Mouse (Mus musculus) layer of hippocampus, adult 18-20 months (tissue): ENCODE data around the gene Cacng4. TPM values are rescaled to one million over a fixed set of nuclear protein-coding genes. Genes with fewer than 3 reads are reported as not detected.

Source experiments
- DNase-seq, 2 experiments: peaks; one replicate each; pipeline ENCODE4 v3.0.0; 2022; ENCODE audit warnings: low spot score in 2 of 2
- long read RNA-seq: library from polyadenylated mRNA; stranded (forward); transcript quantifications from one replicate; pipeline ENCODE4 v2.0.0, GENCODE M21; 2021
- total RNA-seq, 2 experiments: library from RNA; stranded (reverse); gene quantifications; 2 replicates each; pipeline ENCODE4 v1.2.3; 2021

Gene Cacng4
- 10 to 100 TPM; 20.1 to 21.7 TPM for total RNA-seq
- long read RNA-seq, transcript Cacng4-201 (4 exons, 3,500 nt): major isoform, 11 of 13 reads
- long read RNA-seq, partial matches to known transcripts: 0 of 13 reads
- long read RNA-seq, other reads (novel, unspliced or antisense): 2 of 13 reads

DNA sequence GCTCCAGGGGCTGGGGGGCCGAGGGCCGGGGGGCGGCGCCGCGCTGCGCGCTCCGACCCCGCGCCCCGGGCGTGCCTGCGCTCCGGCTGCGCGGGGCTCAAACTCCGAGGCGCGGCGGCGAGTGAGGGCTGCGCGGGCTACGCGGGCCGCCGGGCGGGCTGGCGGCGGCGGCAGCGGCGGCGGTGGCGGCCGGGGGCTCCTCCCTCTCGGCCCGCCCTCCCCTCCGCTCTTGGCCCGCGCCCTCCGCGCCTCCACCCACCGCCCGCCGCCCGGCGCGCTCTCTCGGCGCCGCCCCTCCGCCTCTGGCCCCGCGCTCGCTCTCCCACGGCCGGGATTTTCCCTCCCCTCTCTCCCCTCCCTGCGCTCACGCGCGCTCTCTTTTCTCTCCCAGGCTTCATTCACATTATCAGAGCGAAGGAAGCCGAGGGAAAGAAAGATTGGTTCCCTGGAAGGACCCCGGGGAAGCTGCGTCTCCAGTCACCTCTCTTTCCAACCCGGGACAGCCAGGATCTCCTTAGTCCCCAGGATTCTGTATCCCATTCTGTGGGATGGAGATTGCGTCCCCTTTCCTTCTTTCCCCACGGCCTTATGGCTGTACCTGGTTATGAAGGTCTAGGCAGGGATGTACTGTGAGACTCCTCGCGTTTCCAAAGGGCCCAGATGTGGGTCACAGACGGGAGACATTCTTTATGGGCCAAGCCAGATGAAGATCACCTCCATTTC is at the start of gene Cacng4:
Cacng4 (minus strand) TSS at position 11 of the 723 bp plus-strand sequence.
- DNase-seq: no peak

DNA sequence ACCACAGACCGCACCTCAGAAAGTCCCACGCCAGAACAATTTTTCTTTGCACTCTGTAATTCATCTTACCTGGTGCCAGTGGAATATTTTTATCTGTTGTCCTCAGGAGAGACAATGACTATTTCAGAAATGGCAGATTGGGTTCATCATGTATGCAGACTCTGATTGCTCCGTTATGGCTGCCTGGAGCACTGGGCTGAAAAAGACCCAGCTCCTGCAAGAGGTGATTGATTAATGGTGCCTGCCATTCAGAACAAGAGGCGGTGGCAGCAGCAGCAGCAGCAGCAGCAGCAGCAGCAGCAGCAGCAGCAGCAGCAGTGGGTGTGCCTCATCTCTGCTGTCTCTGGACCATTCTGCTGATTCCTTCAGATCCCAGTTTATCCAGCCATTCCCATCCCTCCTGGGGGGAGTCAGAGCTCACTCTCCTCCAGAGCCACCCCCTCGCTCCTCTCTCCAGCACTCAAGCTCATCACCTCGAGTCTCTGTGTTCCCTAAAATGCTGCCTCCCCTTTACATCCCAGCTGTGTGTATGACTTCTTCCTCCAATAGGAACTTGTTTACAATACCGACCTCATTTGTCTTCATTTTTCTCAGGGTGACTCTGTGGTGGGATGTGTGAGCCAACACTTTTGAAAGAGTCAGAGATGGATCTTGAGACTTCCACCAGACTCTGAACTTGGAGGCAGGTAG is 39.1 kb upstream of the Cacng4 start:
- no peak for DNase-seq

DNA sequence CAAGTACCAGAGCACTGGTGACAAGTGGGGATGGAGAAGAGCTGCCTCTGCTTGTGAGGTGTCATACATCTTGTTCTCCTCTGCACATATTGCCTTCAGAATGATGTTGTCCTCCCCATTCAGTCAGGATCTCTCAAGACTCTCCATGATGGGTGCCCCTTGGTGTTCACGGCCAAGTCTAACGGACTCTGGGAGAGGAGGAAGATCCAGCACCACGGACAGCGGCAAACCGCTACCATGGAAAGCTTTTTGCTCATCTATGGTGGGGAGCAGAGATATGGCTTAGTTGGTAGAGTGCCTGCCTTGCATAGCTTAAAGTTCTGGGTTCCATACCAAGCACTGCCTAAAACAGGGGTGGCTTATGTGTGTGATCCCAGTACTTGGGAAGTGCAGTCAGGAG is 22.8 kb upstream of the Cacng4 start:
- no peak for DNase-seq

DNA sequence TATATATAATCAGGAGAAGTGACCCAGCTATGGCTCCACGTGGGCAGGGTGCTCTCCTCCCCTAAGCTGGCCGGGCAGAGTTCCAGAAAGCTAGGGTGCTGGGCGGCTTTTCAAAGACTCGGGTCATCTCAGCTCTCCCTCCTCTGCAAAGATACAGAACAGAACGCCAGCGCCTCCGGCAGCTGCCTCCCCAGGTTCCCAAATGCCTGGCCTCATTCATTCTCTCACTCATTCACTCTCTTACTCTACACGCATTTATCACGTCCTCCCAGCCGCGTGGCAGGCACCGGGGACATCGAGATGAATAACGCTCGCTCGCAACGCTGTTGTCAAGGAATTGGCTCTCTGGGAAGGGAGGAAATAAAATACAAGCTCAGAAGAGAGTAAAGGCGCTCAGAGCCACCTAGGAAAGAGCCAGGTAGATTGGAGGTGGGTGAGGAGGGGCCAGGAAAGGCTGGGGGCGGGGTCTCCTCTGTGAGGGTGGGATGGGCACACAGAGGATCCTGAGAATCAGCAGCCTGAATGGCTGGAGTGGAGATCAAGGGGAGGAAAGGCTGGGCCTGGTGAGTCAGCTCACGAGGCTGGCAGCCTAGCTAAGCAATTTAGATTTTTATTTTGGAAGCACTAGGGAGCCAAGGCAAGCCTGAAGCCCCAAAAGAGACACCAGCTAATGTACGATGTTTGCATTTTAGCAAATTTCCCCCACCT is 18.7 kb upstream of the Cacng4 start:
- DNase-seq: peak in 1 of 2 experiments; percentile 7

DNA sequence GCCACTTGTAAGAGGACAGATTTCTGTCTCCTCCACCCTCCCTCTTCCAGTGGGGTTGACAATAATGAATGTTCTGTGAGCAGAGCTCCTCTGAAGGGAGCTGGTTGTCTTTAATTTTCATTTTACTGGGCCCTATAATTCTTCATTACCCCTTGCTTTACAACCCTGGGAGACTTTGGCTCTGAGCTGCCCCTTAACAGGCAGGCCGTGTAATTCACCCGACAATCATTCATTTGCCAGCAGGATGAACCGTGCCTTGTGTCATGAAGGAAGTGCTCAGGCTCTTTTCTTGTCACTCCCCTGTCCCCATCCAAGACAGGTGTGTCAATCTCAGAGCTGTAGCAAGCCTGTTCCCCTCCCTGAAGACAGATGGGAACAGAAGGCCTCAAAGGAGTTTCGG is 18.1 kb upstream of the Cacng4 start:
- no peak for DNase-seq

DNA sequence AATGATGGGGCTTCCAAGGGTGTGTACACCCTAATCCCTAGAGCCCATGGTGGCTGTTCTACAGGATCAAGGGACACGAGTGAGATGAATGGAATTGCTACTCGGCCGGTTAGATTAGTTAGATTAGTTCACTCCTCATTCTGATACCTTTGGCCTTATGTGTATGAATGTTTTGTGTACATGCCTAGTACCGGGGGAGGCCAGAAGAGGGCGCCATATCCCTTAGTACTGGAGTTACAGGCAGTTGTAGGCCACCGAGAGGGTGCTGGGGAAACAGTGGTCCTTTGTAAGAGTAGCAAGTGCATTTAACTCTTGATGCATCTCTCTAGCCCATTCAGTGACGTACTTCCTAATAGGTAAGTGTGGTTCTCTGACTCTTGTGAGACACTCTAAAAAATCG is 14.2 kb upstream of the Cacng4 start:
- DNase-seq: no peak

DNA sequence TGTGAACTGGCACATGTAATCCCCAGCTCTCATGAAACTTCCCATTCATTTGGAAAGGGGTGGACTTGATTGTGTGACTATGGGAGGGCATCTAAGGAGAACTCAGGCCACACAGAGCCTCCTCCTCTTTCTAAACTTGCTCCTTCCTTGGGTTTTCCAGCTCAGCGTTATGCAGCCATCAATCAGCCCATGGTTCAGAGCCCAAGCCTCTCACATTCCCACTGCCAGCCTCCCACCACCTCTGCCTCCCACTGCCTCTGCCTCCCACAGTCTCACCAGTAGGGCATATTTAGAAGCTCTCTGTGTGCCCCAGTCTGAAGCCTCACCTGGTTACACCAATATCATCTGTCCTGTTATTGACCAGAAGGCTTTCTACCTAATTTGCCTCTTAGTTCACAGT is 11.7 kb upstream of the Cacng4 start:
- no peak for DNase-seq

DNA sequence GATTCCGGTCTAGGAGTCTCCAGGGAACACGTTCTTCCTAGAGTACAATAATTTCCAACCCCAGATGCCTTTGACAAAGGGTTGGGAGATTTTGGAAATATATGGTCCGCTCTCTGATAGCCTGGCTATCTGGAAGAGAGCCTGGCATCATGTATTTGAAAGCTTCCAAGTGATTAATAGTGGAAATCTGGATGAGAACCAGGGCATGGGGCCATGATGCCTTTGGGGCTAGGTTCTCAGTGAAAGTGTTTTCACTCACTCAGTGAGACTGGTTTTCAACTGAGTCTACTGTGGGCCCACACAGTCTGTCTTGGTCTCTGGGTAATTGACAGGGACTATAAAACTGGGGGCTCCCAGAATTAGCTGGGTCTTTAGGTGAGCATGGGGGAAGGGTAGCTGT is 7.6 kb upstream of the Cacng4 start:
- DNase-seq: no peak

DNA sequence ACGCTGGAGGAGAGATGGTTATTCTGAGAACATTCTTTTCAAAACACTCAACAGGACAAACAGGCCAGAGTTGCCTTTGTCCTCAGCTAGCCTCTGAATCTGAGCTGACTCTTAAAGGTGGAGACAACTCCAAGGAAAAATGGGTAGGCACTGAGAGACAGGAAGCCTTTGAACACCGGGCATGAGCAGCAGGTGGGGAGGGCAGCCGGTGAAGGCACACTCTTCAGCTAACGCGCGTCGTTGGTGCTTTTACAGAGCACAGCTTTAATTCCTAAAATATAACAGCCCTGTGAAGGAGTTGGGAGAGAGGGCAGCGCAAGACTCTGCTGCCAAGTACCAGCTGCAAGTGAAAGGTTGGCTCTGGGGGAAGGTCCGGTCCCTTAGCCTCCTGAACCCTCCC is 5.0 kb upstream of the Cacng4 start:
- no peak for DNase-seq

DNA sequence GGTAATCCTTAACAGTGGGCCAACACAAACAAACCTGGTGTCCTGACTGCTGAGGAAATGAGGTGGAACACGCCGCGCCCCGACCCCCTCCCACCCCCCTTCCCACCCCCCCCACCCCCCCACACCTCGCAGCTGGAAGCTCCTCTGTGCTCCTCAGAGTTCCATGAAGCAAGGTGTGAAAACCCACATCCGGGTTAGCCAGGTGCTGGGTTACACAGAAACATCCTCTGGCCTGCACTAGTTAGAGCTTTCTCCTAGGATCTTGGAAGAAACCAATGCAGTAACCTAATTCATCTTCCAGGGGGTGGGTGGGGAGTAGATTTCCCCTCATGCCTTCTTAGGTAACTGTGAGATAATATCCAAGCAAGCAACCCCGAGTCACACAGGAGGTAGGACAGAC is 2.0 kb upstream of the Cacng4 start:
- no peak for DNase-seq

DNA sequence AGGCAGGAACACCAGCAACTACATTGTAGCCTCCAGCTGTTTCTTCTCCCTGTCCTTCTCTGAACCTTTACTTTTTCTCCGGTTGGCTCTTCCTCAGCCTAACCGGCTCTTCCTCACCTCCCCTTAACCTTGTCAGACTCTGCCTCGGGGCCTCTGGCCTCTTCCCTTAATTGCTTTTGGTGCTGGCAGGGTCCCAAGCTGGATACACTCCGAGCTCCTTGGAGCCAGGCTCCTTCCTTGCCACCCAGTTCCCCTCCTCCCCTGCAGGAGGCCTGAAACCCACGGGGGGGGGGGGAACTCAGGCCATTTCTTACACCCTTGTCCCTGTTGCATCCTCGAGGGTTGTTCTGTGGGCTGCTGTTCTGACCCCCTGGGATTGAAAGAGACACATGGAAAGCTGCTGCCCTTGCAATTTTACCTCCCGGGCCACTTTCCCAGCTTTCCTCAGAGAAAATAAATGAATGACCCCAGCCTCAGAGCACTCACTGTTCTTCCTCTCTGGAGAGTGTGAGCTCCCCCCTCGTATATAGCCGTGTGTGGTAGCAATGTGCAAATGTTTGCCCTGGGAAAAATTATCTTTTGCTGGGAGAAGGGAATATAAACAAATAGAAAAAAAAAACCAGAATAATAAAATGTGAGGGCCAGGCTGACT is 1.2 kb upstream of the Cacng4 start:
- DNase-seq: no peak

DNA sequence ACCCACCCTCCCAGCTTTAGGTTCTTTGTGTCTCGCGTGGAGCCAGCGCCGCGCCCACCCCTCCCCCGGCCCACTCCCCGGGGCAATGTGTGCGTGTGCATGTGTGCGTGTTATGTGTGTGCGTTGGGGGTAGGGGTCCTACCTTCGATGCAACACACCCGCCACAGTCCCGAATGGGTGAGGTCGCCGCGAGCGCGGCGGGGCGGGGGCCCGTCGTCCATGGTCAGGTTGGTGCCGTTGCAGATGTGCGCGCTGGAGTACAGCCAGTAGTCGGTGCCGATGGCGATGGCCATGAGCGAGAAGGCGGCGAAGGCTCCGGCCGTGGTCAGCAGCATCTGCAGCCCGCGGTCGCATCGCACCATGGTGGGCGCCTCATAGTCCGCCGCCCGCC is 259 bp downstream of the Cacng4 start:
- DNase-seq: no peak

DNA sequence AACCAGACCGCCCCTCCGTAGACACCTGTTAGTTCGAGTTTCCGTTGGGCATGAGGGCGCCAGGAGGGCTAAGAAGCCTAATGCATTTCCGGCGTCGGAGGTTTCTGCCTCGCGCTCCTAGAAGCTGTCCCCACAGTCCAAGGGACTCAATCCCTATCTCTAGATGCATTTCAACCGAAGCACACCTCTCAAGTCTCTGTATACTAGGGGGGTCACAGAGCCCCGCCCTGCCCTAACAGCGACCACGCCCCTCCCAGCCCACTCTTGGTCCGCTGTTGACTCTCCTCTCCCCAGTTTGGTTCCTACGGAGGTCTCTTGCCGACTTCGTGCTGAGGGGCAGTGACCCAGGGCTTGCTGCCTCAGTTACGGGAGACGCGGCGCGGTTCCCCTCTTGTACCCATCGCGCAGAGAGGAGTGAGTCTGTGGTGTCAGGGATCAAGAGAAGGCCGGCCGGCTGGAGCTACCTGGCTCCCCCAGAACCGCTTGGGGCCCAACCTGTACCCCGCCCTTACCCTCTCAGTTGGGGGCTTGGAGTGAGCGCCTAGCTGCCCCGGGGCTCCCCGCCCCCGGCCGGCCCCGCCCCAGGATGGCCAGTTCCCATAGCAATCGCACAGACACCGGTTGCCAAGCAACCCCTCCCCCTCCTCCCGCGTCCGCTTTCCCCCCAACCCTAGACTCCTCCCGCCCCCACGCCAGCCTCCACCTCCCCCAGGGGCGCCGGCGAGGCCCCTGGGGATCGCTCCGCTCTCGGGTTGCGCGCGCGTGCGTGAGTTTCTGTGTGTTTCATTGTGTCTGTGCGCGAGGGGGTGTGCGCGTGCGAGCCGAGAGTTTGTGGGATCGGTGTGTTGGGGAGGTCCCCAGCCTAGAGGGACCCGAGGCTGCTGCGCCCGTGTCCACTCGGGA is 906 bp downstream of the Cacng4 start:
- DNase-seq: no peak

DNA sequence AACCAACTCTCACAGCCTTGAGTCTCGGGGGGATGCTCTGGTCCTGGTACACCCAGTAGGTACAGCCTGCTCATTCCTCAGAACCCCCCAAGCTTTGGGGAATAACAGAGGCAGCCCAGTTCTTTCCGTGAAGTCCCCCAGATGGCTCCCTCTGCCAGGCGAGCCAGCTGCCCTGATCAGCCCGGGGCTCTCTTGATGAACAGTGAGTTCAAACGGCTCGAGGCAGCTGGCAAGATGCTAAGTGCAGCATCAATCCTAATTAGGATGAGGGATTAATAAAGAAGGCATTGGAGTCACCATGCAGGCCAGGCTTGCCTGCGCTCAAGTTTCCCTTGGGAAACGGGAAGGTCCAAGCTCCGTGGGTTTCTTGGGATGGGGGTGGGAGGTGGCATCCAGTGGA is 2.2 kb downstream of the Cacng4 start:
- no peak for DNase-seq

DNA sequence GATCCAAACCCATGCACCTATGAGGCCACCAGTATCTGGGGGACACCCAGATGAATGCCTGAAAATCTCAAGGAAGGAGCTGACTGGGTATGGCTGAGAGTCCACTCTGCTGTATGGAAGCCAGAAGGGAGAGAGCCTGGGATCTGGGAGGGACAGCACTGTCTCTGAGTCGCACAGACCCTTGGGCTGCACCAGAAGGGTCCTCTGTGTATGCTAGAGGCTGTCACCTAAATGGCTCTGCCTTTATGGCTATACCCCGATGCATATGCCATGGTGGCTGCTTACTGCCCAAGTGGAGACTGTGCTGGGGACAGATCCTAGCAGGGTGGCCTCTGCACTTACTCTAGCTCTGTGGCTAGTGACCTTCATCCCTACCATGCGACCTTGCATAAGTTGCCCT is 8.6 kb downstream of the Cacng4 start:
- no peak for DNase-seq

DNA sequence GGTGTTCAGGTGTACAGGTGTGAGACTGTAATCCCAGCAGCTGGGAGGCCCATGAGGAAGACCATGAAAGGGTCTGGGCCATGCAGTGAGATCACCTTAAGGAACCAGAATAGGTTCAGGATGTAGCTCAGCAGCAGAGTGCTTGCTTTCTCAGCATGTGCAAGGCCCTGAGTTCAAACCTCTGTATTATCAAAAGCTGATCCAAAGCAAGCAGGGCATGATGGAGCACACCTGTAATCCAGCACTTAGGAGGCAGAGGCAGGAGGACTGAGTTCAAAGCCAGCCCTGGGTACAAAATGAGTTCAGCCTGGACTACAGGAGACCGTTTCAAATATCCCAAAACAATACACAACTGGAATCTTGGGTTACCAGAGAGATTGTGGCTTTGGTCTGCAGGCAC is 9.1 kb downstream of the Cacng4 start:
- no peak for DNase-seq

DNA sequence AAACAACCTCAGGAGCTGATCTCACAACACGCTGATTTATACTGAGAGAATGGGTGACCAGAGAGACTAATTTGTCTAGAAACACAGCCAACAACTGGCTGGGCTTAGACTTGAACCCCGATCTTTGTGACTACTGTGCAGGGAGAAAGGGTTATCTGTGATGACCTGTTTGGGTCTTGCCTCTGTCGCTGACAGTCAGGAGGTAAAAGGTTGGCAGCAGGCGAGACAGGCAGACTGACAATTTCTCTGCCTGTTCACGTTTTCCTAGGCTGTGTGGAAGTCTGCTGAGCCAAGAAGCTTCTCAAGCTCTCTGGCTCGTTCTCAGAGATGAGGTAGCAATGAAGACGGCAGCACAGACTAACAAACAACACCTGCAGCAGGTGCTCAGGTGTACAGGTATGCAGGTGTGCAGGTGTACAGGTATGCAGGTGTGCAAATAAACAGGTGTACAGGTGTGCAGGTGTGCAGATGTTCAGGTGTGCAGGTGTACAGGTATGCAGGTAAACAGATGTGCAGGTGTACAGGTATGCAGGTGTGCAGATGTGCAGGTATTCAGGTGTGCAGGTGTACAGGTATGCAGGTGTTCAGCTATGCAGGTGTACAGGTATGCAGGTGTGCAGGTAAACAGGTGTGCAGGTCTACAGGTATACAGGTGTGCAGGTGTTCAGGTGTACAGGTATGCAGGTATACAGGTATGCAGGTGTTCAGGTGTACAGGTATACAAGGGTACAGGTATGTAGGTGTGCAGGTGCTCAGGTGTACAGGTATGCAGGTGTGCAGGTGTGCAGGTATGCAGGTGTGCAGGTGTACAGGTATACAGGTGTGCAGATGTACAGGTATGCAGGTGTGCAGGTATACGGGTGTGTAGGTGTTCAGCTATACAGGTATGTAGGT is 10.2 kb downstream of the Cacng4 start:
- DNase-seq: no peak

DNA sequence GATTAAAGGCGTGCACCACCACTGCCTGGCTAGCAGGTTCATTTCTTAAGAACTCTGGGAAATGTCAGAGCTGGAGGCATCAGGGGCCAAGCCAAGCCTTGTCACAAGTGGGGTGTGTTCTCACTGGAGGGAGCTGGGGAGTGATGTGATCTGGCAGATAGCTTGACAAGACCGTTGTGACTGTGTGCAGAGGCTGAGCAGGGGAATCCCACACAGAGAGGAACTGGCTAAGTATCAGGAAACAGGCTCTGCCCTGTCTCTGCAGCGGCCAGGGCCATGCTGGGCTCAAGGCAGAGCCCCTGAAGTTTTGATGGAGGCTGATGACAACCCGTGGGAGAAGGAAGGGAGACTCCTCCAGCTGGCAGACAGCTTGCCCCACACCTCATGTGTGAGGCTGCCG is 11.8 kb downstream of the Cacng4 start:
- no peak for DNase-seq

DNA sequence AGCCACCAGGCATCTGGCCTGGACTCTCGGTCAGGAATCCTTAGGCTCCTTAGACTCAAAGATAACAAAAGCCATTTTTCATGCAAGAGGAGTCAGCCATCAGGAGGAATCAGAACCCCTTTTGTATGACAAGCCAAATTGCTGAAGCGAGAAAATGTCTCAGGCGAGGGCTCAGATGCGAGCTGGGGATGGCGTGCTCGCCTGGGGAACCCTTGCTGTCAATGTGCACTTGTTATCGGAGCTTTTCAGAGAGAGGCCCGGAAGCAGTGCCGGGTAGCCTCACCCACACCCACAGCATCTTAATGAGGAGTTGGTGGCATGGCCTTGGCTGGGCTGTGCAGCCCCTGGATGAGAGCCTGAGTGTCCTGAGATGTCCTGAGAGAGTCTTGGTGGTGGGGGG is 15.5 kb downstream of the Cacng4 start:
- DNase-seq: no peak

DNA sequence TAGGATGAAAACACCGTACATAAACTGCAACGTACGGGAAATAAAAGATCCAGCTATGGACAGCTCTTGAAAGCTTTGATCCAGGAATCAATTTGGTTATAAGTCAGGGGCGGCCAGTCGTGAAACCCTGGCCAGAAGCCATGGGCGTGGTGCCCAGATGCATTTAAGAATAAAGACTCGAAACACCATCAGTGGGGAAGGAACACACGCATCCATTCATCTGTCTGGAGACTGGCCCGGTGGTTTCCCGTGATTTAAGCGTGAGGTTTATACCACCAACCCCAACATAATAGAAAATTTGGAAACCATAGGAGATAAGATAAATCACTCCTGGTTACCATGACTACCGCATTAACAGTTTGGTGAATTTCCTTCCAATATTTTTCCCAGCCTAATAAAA is 16.9 kb downstream of the Cacng4 start:
- DNase-seq: no peak
